1 mouse cellular context compared by ENCODE assay signal in the genomic region with DNA sequence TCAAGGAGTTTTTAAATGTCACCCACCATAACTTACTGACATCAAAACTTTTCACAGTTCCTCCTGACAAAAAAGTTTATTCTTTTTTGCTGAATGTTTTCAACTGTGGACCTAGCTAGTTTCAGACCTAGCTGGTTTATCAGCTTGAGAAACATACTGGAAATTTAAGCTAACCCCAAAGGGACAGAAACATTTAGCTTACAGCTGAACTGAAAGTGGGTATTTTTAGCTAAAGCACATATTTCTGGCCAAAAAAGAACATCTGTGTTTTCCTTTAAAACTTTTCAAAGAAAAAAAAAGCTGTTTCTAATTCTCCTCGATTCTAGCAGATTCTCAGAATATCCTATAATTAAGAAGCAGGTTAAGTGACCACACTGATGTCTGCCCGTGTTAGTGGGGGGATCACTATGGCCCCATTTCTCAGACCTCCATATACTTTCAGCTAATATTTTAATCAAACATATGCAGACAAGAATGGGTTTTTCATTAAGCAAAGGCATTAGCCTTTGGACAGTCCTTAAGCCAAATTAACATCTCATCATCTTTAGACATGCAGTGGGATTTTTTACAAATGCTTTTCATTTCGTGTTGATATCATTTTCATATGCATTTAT.
TF ChIP-seq lines count a peak whose summit lies in the region.

No protein-coding gene starts in this region.

TF ChIP-seq in CH12.LX, 34 proteins besides CTCF, POLR2A, EP300 and RAD21 (continued from another document):
- TF ChIP-seq KAT2A (IDR thresholded peaks at IDR 0.05; ENCODE audit: insufficient replicate concordance, low read length) (no peak), UBTF (IDR thresholded peaks at IDR 0.05; ENCODE audit: low read depth, low read length) (no peak), MAX (IDR thresholded peaks at IDR 0.05; ENCODE audit: low read length) (no peak), ZC3H11A (IDR thresholded peaks at IDR 0.05; ENCODE audit: low read depth, low read length) (no peak), MEF2A (IDR thresholded peaks at IDR 0.05; ENCODE audit: borderline replicate concordance, low read depth, low read length) (peak; percentile 98), RCOR1 (conservative IDR thresholded peaks at IDR 0.05; ENCODE audit: low read depth, low read length) (no peak), ZMIZ1 (IDR thresholded peaks at IDR 0.05; ENCODE audit: low read depth, low read length) (no peak)
